Mouse (Mus musculus) brain, adult 10 weeks (tissue): ENCODE results near the gene N4bp3. TPM values are rescaled to one million over a fixed set of nuclear protein-coding genes. Genes with fewer than 3 reads are reported as not detected.

Experiments
- polyA plus RNA-seq: library from polyadenylated mRNA; stranded (reverse); fragments of 350-450 nt; fragmentation: Illumina TruSeq; extraction: RNeasy Lipid Tissue Mini Kit (QIAGEN cat#74804); gene quantifications from one replicate; pipeline ENCODE4 v1.2.3, GENCODE M21; 2015; ENCODE audit warnings: low read depth, low replicate concordance

N4bp3 gene
- polyA plus RNA-seq: 10.3 TPM

GRCm38 (mm10) chr11:51650691-51651515, at the start of gene N4bp3, which contains the start of gene D930048N14Rik:
TSS of gene N4bp3 (minus strand) at chr11:51650842.
TSS of gene D930048N14Rik (plus strand) at chr11:51650954.

GRCm38 (mm10) chr11:51688330-51689328, 38.0 kb upstream of the N4bp3 start, which contains the start of gene 0610009B22Rik:
TSS of gene 0610009B22Rik (minus strand) at chr11:51688874.

GRCm38 (mm10) chr11:51635525-51636322, 14.9 kb downstream of the N4bp3 start, which contains the start of gene Rmnd5b:
TSS of gene Rmnd5b (minus strand) at chr11:51635896.

GRCm38 (mm10) chr11:51619409-51620060, 31.1 kb downstream of the N4bp3 start, which contains the start of gene Nhp2:
TSS of gene Nhp2 (plus strand) at chr11:51619735.

GRCm38 (mm10) chr11:51606447-51607095, 44.1 kb downstream of the N4bp3 start, which contains the start of gene Hnrnpab:
TSS of gene Hnrnpab (minus strand) at chr11:51606847.

Other genes with a start within 250 kb of the N4bp3 start
- gene Phykpl, start 66.1 kb downstream of the N4bp3 start, polyA plus RNA-seq: 4.6 TPM
- gene Hnrnpab, start 44.0 kb downstream of the N4bp3 start, polyA plus RNA-seq: 99.9 TPM
- gene Nhp2, start 31.1 kb downstream of the N4bp3 start, polyA plus RNA-seq: 57.6 TPM
- 51.4 TPM for gene Rmnd5b, start 14.9 kb downstream of the N4bp3 start, polyA plus RNA-seq
- 2.4 TPM for gene D930048N14Rik, start 112 bp upstream of the N4bp3 start, polyA plus RNA-seq
- 62.2 TPM for gene 0610009B22Rik, start 38.0 kb upstream of the N4bp3 start, polyA plus RNA-seq
- gene Sec24a, start 112.8 kb upstream of the N4bp3 start, polyA plus RNA-seq: 8.4 TPM
- gene Sar1b, start 112.8 kb upstream of the N4bp3 start, polyA plus RNA-seq: 148 TPM
- 24.6 TPM for gene Jade2, start 206.8 kb upstream of the N4bp3 start, polyA plus RNA-seq